Mouse (Mus musculus): ENCODE data around the gene Lrrc71. TPM values are rescaled to one million over a fixed set of nuclear protein-coding genes. Genes with fewer than 3 reads are reported as not detected.

Lrrc71 gene
- polyA plus RNA-seq, 1 experiment from 2014 or later, result 0.40 TPM

DNA sequence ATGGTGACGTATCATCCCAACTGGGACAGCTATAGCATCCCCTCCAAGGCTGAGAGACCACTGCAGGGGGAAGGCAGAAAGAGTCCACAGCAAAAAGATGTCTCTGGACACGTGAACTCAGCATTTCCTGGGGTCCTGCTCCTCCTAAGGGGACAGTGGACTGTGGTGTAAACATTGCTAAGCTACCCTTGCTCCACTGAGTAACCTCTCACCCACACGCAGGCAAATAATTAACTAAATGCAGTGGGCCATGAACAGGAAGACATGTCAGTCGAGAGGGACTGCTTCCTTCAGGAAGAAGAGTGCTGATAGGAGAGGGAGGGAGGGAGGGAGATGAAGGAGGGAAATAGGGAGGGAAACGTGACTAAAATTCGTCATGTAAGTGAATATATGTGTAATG lies 22.7 kb upstream of the Lrrc71 start:
- peaks cover 27% of the 10 kb centered on the region for H3K4me1 ChIP-seq (replicated peaks)
- ATAC-seq (ENCODE audit: low read depth), result no peak
- H3K4me3 ChIP-seq, result no peak overlapping the region
- no peak overlapping the region for H3K9ac ChIP-seq
- 44% methylated on average over 6 of the region's 6 CpGs for WGBS
- no peak overlapping the region for H3K4me2 ChIP-seq
- no peaks in the 10 kb centered on the region for H3K9me3 ChIP-seq
- peaks cover 43% of the 10 kb centered on the region for H3K27me3 ChIP-seq
- no peak overlapping the region for H3K27ac ChIP-seq (replicated peaks)
- no peaks in the 10 kb centered on the region for H3K36me3 ChIP-seq

- ATAC-seq (ENCODE audit: low read depth), result no peak
- H3K4me1 ChIP-seq (replicated peaks), result peaks cover 22% of the 10 kb centered on the region
- H3K9me3 ChIP-seq, result no peaks in the 10 kb centered on the region
- H3K27ac ChIP-seq (replicated peaks), result no peak overlapping the region
- H3K4me3 ChIP-seq, result no peak overlapping the region
- WGBS, result 0% methylated on average over 4 of the region's 4 CpGs
- H3K4me2 ChIP-seq, result no peak overlapping the region
- no peaks in the 10 kb centered on the region for H3K36me3 ChIP-seq
- no peak overlapping the region for H3K9ac ChIP-seq
- H3K27me3 ChIP-seq, result peaks cover 50% of the 10 kb centered on the region
Observed at GRCm38 (mm10) chr3:87770280-87770679, 21.9 kb upstream of the Lrrc71 start.

- no peak overlapping the region for H3K9ac ChIP-seq
- ATAC-seq (ENCODE audit: low read depth), result no peak
- H3K4me2 ChIP-seq, result no peak overlapping the region
- peaks cover 29% of the 10 kb centered on the region for H3K4me1 ChIP-seq (replicated peaks)
- H3K27ac ChIP-seq (replicated peaks), result no peak overlapping the region
- H3K27me3 ChIP-seq, result peaks cover 57% of the 10 kb centered on the region
- 77% methylated on average over 8 of the region's 8 CpGs for WGBS
- no peak overlapping the region for H3K4me3 ChIP-seq
- no peaks in the 10 kb centered on the region for H3K36me3 ChIP-seq
- H3K9me3 ChIP-seq, result no peaks in the 10 kb centered on the region
Observed at GRCm38 (mm10) chr3:87769506-87769905, 21.1 kb upstream of the Lrrc71 start.

GRCm38 (mm10) chr3:87768844-87769243 lies 20.4 kb upstream of the Lrrc71 start:
- H3K4me2 ChIP-seq, result peak overlapping the region; percentile 49
- peak overlapping the region; percentile 46 for H3K27ac ChIP-seq (replicated peaks)
- WGBS, result 1% methylated on average over 36 of the region's 37 CpGs
- H3K4me1 ChIP-seq (replicated peaks), result peaks cover 34% of the 10 kb centered on the region
- peak overlapping the region; percentile 36 for H3K4me3 ChIP-seq
- H3K27me3 ChIP-seq, result peaks cover 59% of the 10 kb centered on the region
- no peak for ATAC-seq (ENCODE audit: low read depth)
- no peaks in the 10 kb centered on the region for H3K9me3 ChIP-seq
- H3K9ac ChIP-seq, result peak overlapping the region; percentile 61
- no peaks in the 10 kb centered on the region for H3K36me3 ChIP-seq

- H3K27me3 ChIP-seq, result peaks cover 59% of the 10 kb centered on the region
- WGBS, result 52% methylated on average over 6 of the region's 6 CpGs
- ATAC-seq (ENCODE audit: low read depth), result no peak
Observed at GRCm38 (mm10) chr3:87768431-87768830, 20.0 kb upstream of the Lrrc71 start.

GRCm38 (mm10) chr3:87767764-87768163 lies 19.3 kb upstream of the Lrrc71 start:
- Histone ChIP-seq H3K4me3 (peak overlapping the region; percentile 36), H3K27ac (replicated peaks) (peak overlapping the region; percentile 46; the same call in 1 of the 2 replicates), H3K4me1 (replicated peaks) (peaks cover 40% of the 10 kb centered on the region), H3K36me3 (no peaks in the 10 kb centered on the region), H3K9ac (peak overlapping the region; percentile 61), H3K27me3 (peaks cover 59% of the 10 kb centered on the region), H3K4me2 (peak overlapping the region; percentile 49), H3K9me3 (no peaks in the 10 kb centered on the region)
- ATAC-seq (ENCODE audit: low read depth), result no peak
- WGBS, result 67% methylated on average over 8 of the region's 8 CpGs

More at GRCm38 (mm10) chr3:87768431-87768830, 20.0 kb upstream of the Lrrc71 start:
- Histone ChIP-seq H3K4me3 (peak overlapping the region; percentile 36), H3K9me3 (no peaks in the 10 kb centered on the region), H3K27ac (replicated peaks) (peak overlapping the region; percentile 46), H3K9ac (peak overlapping the region; percentile 61), H3K36me3 (no peaks in the 10 kb centered on the region), H3K4me2 (peak overlapping the region; percentile 49), H3K4me1 (replicated peaks) (peaks cover 38% of the 10 kb centered on the region)

DNA sequence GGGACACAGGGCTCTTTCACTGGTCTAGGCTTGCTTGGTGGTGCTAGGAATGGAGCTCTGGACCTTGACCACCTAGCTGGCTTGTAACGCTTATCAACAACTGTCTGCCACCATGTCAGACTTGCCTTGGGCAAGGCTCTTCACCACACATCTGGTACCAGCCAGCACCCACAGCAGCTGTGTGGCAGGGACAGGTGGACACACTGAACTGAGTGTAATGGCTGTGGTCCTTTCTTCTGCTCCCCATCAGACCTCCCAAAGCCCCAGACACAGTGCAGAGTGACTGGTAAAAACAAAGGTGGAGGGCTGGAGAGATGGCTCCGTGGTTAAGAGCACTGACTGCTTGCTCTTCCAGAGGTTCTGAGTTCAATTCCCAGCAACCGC lies 17.9 kb upstream of the Lrrc71 start:
- WGBS, result 87% methylated on average over 3 of the region's 3 CpGs
- H3K27ac ChIP-seq (replicated peaks), result peak overlapping the region; percentile 67
- H3K9me3 ChIP-seq, result no peaks in the 10 kb centered on the region
- no peaks in the 10 kb centered on the region for H3K36me3 ChIP-seq
- H3K27me3 ChIP-seq, result peaks cover 52% of the 10 kb centered on the region
- peaks cover 34% of the 10 kb centered on the region for H3K4me1 ChIP-seq (replicated peaks)
- no peak for ATAC-seq (ENCODE audit: low read depth)
- no peak overlapping the region for H3K4me3 ChIP-seq
- H3K9ac ChIP-seq, result no peak overlapping the region
- 0 out of 2 replicates have a peak overlapping the region, but pooled peaks have one; percentile 39 for H3K4me2 ChIP-seq

- H3K27me3 ChIP-seq, result peaks cover 52% of the 10 kb centered on the region
- peak overlapping the region; percentile 39; the same call in 1 of the 2 replicates for H3K4me2 ChIP-seq
- peaks cover 30% of the 10 kb centered on the region for H3K4me1 ChIP-seq (replicated peaks)
- H3K4me3 ChIP-seq, result no peak overlapping the region
- no peaks in the 10 kb centered on the region for H3K9me3 ChIP-seq
- H3K27ac ChIP-seq (replicated peaks), result peak overlapping the region; percentile 67
- ATAC-seq (ENCODE audit: low read depth), result no peak
- 71% methylated on average over 5 of the region's 5 CpGs for WGBS
- H3K9ac ChIP-seq, result peak overlapping the region; percentile 49; the same call in 1 of the 2 replicates
- no peaks in the 10 kb centered on the region for H3K36me3 ChIP-seq
Observed at GRCm38 (mm10) chr3:87765631-87766283, 17.3 kb upstream of the Lrrc71 start.

DNA sequence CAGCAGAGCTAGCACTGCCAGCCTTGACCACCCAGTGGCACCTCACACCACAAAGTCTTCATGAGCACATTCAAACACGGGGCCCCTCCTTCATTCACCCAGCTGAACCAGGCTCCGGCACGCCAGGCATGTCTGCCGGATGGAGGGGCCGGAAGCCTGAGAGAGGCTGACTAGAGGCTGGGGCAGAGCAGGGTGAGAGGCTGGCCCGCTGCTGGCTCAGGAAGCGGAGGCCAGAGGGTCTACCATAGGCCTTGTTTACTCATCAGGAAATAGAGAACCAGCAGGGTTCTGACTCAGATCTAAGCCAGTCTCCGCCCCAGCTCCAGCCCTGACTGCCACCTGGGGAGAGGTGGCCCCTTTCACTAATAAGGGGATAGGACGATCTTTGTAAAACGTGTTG lies 16.7 kb upstream of the Lrrc71 start:
- 20% methylated on average over 10 of the region's 10 CpGs for WGBS
- no peak overlapping the region for H3K4me3 ChIP-seq
- H3K9me3 ChIP-seq, result no peaks in the 10 kb centered on the region
- no peak for ATAC-seq (ENCODE audit: low read depth)
- peaks cover 30% of the 10 kb centered on the region for H3K4me1 ChIP-seq (replicated peaks)
- peak overlapping the region; percentile 39 for H3K4me2 ChIP-seq
- peak overlapping the region; percentile 49 for H3K9ac ChIP-seq
- peak overlapping the region; percentile 67 for H3K27ac ChIP-seq (replicated peaks)
- H3K27me3 ChIP-seq, result peaks cover 52% of the 10 kb centered on the region
- no peaks in the 10 kb centered on the region for H3K36me3 ChIP-seq

- Histone ChIP-seq H3K4me3 (no peak overlapping the region), H3K27ac (replicated peaks) (peak overlapping the region; percentile 67), H3K36me3 (no peaks in the 10 kb centered on the region), H3K27me3 (peaks cover 47% of the 10 kb centered on the region), H3K4me2 (peak overlapping the region; percentile 39), H3K4me1 (replicated peaks) (peaks cover 30% of the 10 kb centered on the region), H3K9me3 (no peaks in the 10 kb centered on the region), H3K9ac (peak overlapping the region; percentile 49)
- WGBS, result 36% methylated on average over 10 of the region's 10 CpGs
- no peak for ATAC-seq (ENCODE audit: low read depth)
Observed at GRCm38 (mm10) chr3:87764506-87764905, 16.1 kb upstream of the Lrrc71 start.

DNA sequence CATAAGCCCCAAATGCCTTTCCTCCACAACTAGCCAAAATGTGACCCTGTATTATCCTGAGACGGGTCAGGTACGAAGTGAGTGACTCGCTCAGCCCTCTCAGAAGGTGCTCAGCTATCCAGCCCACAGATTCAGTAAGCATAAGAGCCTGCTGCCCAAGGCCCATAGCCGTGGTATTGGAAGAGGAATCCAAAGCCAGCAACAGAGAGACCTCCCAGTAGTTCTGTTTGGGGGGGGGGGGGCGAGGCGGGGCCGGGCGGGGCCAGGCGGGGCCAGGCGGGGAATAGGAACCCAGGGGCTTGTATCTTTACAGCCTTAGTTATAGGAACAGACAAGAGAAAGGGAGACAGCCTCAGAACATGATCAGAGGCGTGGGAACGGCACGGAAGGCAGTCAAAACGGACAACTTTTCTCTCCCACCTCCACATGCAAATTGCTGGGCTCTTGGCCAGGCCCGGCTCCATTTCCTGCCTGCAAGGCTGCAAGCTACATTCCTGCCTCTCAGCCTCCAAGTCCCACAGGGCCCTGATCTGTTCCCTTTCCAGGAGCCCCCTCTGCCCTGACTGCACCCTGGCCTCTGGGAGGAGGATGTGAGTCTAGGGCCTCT lies 15.4 kb upstream of the Lrrc71 start:
- Histone ChIP-seq H3K27ac (replicated peaks) (peak overlapping the region; percentile 67), H3K4me1 (replicated peaks) (peaks cover 28% of the 10 kb centered on the region), H3K27me3 (peaks cover 40% of the 10 kb centered on the region), H3K4me2 (peak overlapping the region; percentile 39), H3K4me3 (no peak overlapping the region), H3K9ac (peak overlapping the region; percentile 50), H3K36me3 (no peaks in the 10 kb centered on the region), H3K9me3 (no peaks in the 10 kb centered on the region)
- 15% methylated on average over 15 of the region's 15 CpGs for WGBS
- peak; percentile 35; the same call in 1 of the 2 replicates for ATAC-seq (ENCODE audit: low read depth)

DNA sequence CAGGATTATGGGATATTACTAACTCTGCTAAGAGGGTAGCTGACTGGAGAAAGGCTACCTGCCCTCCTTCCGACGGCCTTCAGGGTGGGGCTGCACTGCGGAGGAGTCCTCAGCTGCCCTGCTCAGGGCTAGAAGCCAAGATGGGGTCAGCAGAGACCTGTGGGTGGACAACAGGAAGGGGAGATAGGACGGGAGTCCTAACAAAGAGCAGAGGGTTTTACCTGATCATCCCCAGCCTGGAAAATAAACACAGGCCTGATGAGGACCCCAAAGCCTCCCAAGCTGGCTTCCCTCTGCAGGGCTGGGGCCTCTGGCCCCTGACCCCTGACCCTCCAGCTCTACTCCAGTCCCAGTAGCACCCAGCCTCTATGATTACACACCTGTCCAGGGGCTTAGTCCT lies 14.8 kb upstream of the Lrrc71 start:
- peak overlapping the region; percentile 39; the same call in 1 of the 2 replicates for H3K4me2 ChIP-seq

More for the DNA sequence above, 14.8 kb upstream of the Lrrc71 start:
- Histone ChIP-seq H3K9me3 (no peaks in the 10 kb centered on the region), H3K9ac (no peak overlapping the region), H3K27ac (replicated peaks) (peak overlapping the region; percentile 67), H3K4me1 (replicated peaks) (peaks cover 27% of the 10 kb centered on the region), H3K27me3 (peaks cover 34% of the 10 kb centered on the region), H3K4me3 (no peak overlapping the region), H3K36me3 (no peaks in the 10 kb centered on the region)
- WGBS, result 59% methylated on average over 4 of the region's 4 CpGs
- no peak for ATAC-seq (ENCODE audit: low read depth)

All from neural tube, embryonic 13.5 days (tissue).